Mouse (Mus musculus): ENCODE measurements around the gene Chrm5. TPM values are rescaled to one million over a fixed set of nuclear protein-coding genes. Genes with fewer than 3 reads are reported as not detected.

Gene Chrm5
- 0.84 and 0.93 TPM in 2 replicates for polyA plus RNA-seq (2015; fragmentation: Nextera tagmentation; extraction: Ambion mirVana)

- Histone ChIP-seq H3K27me3 (no peaks in the 10 kb centered on the region), H3K4me3 (no peak within 1 kb of the TSS), H3K4me2 (no peak within 1 kb of the TSS), H3K27ac (replicated peaks) (no peak within 1 kb of the TSS), H3K4me1 (replicated peaks) (no peaks in the 10 kb centered on the region), H3K36me3 (no peaks in the 10 kb centered on the region), H3K9me3 (no peaks in the 10 kb centered on the region), H3K9ac (no peak within 1 kb of the TSS)
- 96% methylated on average over 5 of the region's 5 CpGs for WGBS
- no peak for ATAC-seq (ENCODE audit: low FRiP score, low read depth)
These were observed at the start of gene Chrm5 for GRCm38 (mm10) chr2:112480669-112481068. TSS of gene Chrm5 (minus strand) at chr2:112480769.

DNA sequence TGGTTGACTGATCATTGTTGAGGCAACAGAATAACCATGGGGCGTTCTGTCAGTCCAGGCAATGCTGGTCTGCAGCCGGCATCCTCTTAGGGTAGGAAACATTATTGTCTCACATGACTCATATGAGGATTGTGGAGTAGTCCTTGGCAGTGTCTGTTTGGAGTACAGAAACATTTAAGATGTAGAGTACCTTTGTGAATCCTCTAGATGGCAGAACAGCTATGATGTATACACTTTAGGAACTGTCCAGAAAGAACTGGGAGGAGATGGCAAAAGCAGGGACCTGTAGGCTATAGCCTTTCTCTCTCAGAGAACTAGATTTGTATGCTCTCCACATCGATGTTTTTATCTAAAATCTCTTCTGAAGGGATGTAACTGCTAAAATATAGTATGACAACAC, 46.4 kb upstream of the Chrm5 start:
- Histone ChIP-seq H3K4me1 (replicated peaks) (no peaks in the 10 kb centered on the region), H3K27ac (replicated peaks) (no peak overlapping the region), H3K4me2 (no peak overlapping the region), H3K36me3 (no peaks in the 10 kb centered on the region), H3K4me3 (no peak overlapping the region), H3K9me3 (no peaks in the 10 kb centered on the region), H3K9ac (no peak overlapping the region), H3K27me3 (no peaks in the 10 kb centered on the region)
- ATAC-seq (ENCODE audit: low FRiP score, low read depth) = no peak
- WGBS = 86% methylated on average over 3 of the region's 3 CpGs

DNA sequence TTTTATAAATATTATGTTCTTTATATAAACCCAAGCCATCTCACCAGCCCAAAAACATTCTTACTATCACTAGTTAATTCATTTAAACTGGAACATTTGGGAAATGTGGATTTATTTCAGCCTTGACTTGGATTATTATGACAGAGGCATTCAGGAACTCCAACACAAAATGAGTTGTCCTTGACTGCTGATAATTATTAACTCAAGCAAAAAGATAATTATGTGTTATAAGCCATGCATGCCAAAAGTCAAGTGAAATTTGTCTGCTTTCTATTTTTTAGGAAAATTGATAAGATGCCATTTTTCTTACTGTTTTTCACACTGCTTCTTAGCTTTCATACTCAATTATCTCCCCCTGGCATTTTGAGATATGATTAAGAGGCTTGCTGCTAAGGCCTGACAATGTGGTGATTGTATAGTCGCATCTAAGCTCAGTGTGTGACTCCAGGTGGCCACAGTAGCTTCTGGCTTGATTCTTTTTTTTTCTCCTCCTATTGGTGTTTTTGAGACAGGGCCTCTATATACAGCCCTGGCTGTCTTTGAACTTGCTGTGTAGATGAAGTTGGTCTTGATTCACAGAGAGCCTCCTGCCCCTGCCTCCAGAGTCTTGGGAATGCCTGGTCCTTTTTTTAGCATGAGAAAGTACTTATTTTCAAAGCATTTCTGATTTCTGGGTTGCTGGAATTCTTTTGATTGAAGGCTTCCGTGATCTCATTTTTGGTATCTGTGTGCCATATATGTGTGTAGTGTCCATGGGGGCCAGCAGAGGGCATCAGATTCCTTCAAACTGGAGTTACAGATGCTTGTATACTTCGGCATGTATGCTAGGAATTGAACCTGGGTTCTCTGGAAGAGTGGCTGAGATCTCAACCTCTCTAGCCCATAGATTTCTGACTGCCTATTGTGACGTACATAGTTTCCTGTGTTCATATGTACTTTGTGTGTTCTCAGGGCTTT, 40.2 kb upstream of the Chrm5 start:
- Histone ChIP-seq H3K27ac (replicated peaks) (no peak overlapping the region), H3K4me3 (no peak overlapping the region), H3K4me2 (no peak overlapping the region), H3K9ac (no peak overlapping the region), H3K4me1 (replicated peaks) (no peaks in the 10 kb centered on the region), H3K9me3 (no peaks in the 10 kb centered on the region), H3K27me3 (no peaks in the 10 kb centered on the region), H3K36me3 (no peaks in the 10 kb centered on the region)
- ATAC-seq (ENCODE audit: low FRiP score, low read depth) = no peak
- WGBS = 83% methylated on average over 4 of the region's 4 CpGs

DNA sequence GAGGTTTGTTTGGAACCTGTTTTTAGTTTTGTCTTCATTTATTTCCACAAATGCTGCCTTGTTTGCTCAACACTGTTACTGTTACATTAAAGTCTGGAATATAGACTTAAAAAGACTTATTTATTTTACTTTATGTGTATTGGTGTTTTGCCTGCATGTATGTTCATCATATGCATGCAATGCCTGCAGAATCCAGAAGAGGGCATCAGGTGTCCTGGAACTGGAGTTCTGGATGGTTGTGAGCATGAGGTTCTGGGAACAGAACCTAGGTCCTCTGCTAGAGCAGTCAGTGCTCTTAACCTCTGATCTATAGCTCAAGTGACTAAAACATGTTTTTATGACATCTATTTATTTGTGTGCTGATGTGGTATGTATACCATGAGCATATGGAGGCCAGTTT, 38.0 kb upstream of the Chrm5 start:
- no peaks in the 10 kb centered on the region for H3K9me3 ChIP-seq
- no peaks in the 10 kb centered on the region for H3K36me3 ChIP-seq
- no peak overlapping the region for H3K9ac ChIP-seq
- ATAC-seq (ENCODE audit: low FRiP score, low read depth) = no peak
- H3K27ac ChIP-seq (replicated peaks) = no peak overlapping the region
- H3K4me1 ChIP-seq (replicated peaks) = no peaks in the 10 kb centered on the region
- H3K27me3 ChIP-seq = no peaks in the 10 kb centered on the region
- no peak overlapping the region for H3K4me2 ChIP-seq
- H3K4me3 ChIP-seq = no peak overlapping the region

DNA sequence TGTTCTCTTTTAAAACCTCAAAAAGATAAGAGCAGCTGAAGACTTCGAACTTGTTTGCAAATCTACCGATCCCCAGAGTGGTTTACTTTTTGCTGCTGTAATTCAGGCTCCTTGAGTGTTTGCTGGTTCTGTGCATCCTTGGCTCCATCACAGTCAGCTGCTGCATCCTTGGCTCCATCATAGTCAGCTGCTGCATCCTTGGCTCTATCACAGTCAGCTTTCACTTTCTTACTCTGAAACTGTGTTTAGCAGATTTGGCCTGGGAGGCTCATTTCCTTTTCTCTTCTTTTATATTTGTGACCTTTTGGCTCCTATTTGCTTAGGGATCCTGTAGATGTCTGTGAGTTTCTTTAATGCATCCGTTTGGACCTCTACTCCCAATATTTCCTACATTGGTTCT, 36.6 kb upstream of the Chrm5 start:
- H3K27ac ChIP-seq (replicated peaks) = no peak overlapping the region
- 93% methylated on average over 3 of the region's 3 CpGs for WGBS
- H3K27me3 ChIP-seq = no peaks in the 10 kb centered on the region
- no peak overlapping the region for H3K4me3 ChIP-seq
- H3K36me3 ChIP-seq = no peaks in the 10 kb centered on the region
- no peak for ATAC-seq (ENCODE audit: low FRiP score, low read depth)
- no peaks in the 10 kb centered on the region for H3K4me1 ChIP-seq (replicated peaks)
- H3K4me2 ChIP-seq = no peak overlapping the region
- H3K9ac ChIP-seq = no peak overlapping the region
- H3K9me3 ChIP-seq = no peaks in the 10 kb centered on the region

GRCm38 (mm10) chr2:112516728-112517127, 36.2 kb upstream of the Chrm5 start:
- Histone ChIP-seq H3K9ac (no peak overlapping the region), H3K4me1 (replicated peaks) (no peaks in the 10 kb centered on the region), H3K4me3 (no peak overlapping the region), H3K4me2 (no peak overlapping the region), H3K36me3 (no peaks in the 10 kb centered on the region), H3K27me3 (no peaks in the 10 kb centered on the region), H3K27ac (replicated peaks) (no peak overlapping the region), H3K9me3 (no peaks in the 10 kb centered on the region)
- WGBS = 93% methylated on average over 3 of the region's 3 CpGs
- no peak for ATAC-seq (ENCODE audit: low FRiP score, low read depth)

DNA sequence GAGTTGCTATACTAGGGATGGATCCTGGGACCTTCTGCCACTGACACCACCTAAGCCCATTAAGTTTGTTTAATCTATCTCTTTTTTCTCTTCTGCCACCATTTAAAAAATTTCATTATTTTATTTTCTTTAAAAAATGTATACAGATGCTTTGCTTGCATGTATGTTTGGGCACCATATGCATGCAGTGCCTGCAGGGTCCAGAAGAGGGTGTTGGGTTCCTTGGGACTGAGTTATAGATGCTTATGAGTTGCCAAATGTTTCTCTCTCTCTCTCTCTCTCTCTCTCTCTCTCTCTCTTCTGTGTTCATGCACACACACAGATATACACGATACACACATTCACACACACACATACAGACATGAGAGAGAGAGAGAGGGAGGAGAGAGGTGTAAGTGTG, 32.5 kb upstream of the Chrm5 start:
- Histone ChIP-seq H3K9me3 (no peaks in the 10 kb centered on the region), H3K4me3 (no peak overlapping the region), H3K4me1 (replicated peaks) (no peaks in the 10 kb centered on the region), H3K9ac (no peak overlapping the region), H3K36me3 (no peaks in the 10 kb centered on the region), H3K4me2 (no peak overlapping the region), H3K27ac (replicated peaks) (no peak overlapping the region), H3K27me3 (no peaks in the 10 kb centered on the region)
- no peak for ATAC-seq (ENCODE audit: low FRiP score, low read depth)
- WGBS = 87% methylated on average over 1 of the region's 1 CpGs

DNA sequence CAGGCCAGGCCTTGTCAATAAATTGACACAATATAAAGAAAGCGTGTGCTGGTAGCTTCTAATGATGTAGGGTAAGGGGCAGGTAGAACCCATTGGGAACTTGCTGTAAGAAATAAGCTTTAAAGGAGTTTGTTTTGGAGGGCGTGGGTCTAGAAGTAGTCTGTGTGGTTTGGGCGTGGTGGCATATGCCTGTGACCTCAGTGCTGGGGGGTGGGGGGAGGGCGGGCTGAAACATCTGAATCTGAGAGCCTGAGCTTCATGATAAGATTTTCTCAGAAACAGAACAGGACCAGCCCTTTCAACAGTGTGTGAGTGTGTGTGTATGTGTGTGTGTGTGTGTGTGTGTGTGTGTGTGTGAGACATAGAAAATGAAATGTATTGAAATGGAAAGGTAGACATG, 29.6 kb upstream of the Chrm5 start:
- no peak overlapping the region for H3K27ac ChIP-seq (replicated peaks)
- no peaks in the 10 kb centered on the region for H3K9me3 ChIP-seq
- no peaks in the 10 kb centered on the region for H3K4me1 ChIP-seq (replicated peaks)
- no peaks in the 10 kb centered on the region for H3K27me3 ChIP-seq
- no peak overlapping the region for H3K9ac ChIP-seq
- 92% methylated on average over 4 of the region's 4 CpGs for WGBS
- ATAC-seq (ENCODE audit: low FRiP score, low read depth) = no peak
- no peak overlapping the region for H3K4me2 ChIP-seq
- H3K36me3 ChIP-seq = no peaks in the 10 kb centered on the region
- no peak overlapping the region for H3K4me3 ChIP-seq

- ATAC-seq (ENCODE audit: low FRiP score, low read depth) = no peak
- no peaks in the 10 kb centered on the region for H3K27me3 ChIP-seq
- no peaks in the 10 kb centered on the region for H3K36me3 ChIP-seq
- WGBS = 100% methylated on average over 1 of the region's 1 CpGs
- H3K4me3 ChIP-seq = no peak overlapping the region
- no peaks in the 10 kb centered on the region for H3K9me3 ChIP-seq
- H3K9ac ChIP-seq = no peak overlapping the region
- H3K27ac ChIP-seq (replicated peaks) = no peak overlapping the region
- no peak overlapping the region for H3K4me2 ChIP-seq
- no peaks in the 10 kb centered on the region for H3K4me1 ChIP-seq (replicated peaks)
These were observed 26.9 kb upstream of the Chrm5 start for GRCm38 (mm10) chr2:112507444-112507843.

DNA sequence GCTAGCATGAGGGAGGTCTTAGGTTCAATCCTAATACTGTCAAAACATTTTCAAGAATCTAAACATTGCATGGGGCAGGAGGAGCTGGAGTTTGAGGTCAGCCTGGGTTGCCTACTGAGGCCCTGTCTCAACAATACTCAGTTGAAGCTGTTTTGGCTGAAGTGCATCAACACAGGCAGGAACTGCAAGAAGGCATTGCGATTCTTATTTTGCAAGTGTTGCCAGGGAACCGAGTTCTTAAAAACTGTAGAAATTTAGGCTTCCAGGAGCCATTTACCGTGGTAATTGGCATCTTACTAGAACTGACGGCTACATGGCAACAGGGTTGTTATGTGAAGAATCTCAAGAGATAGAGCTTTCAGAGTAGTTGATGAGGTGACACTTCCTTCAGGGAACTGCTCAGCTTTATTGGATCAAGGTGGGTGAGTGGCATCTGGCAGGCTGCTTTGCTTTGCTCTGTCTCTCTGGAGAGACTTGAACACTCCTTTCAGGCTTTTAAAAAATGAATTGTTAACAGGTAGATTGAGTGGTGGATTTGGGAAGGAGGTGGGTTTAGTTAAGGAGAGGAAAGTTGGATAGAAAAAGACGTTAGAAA, 26.4 kb upstream of the Chrm5 start:
- WGBS = 68% methylated on average over 5 of the region's 5 CpGs
- H3K27ac ChIP-seq (replicated peaks) = no peak overlapping the region
- no peak for ATAC-seq (ENCODE audit: low FRiP score, low read depth)

DNA sequence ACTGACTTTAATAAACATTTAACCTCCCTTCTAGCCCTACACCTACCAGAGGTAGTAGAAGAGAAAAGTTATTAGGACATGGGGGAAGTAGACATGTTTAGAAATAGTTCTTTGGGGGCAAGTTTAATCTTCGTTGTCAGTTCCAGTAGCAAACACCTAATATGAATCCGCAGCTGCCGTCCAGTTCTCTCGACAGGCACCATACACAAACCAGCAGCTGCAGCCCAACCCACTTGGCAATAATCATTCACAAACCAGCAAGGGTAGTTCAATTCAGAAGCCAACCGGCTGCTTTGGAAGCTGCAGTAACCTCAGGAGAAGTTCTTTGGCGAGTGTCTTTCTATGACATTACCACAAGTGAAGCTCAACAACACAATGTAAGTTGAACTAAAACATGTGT, 23.4 kb upstream of the Chrm5 start:
- H3K4me3 ChIP-seq = no peak overlapping the region
- peaks cover 2% of the 10 kb centered on the region; the same call in 1 of the 2 replicates for H3K4me1 ChIP-seq (replicated peaks)
- H3K9me3 ChIP-seq = no peaks in the 10 kb centered on the region
- H3K27ac ChIP-seq (replicated peaks) = no peak overlapping the region
- H3K4me2 ChIP-seq = no peak overlapping the region
- no peaks in the 10 kb centered on the region for H3K36me3 ChIP-seq
- WGBS = 92% methylated on average over 6 of the region's 6 CpGs
- H3K9ac ChIP-seq = no peak overlapping the region
- no peaks in the 10 kb centered on the region for H3K27me3 ChIP-seq
- no peak for ATAC-seq (ENCODE audit: low FRiP score, low read depth)

More for the DNA sequence above, 26.4 kb upstream of the Chrm5 start:
- Histone ChIP-seq H3K4me1 (replicated peaks) (no peaks in the 10 kb centered on the region), H3K36me3 (no peaks in the 10 kb centered on the region), H3K4me2 (no peak overlapping the region), H3K27me3 (no peaks in the 10 kb centered on the region), H3K9me3 (no peaks in the 10 kb centered on the region), H3K9ac (no peak overlapping the region), H3K4me3 (no peak overlapping the region)

DNA sequence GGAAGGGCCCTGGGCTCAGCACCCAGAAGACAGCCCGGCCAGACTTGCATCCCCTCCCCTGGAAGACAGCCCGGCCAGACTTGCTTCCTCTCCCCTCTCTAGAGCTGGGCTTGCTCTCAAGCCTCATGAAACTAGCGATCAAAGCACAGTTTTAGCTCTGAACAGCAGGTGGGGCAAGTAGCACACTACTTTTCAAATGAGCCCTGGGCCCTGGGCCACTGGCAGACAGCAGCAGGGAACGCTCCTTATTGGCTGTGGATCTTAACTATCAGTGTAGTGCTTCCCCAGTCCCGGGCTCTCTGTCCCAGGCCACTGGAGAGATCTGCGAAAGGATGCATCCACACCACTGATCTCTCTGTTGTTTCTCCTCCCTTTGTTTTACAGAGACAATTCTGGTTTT, 20.6 kb upstream of the Chrm5 start:
- Histone ChIP-seq H3K4me1 (replicated peaks) (peaks cover 2% of the 10 kb centered on the region; the same call in 1 of the 2 replicates), H3K36me3 (no peaks in the 10 kb centered on the region), H3K27ac (replicated peaks) (no peak overlapping the region), H3K9ac (no peak overlapping the region), H3K4me3 (no peak overlapping the region), H3K27me3 (no peaks in the 10 kb centered on the region), H3K9me3 (no peaks in the 10 kb centered on the region), H3K4me2 (no peak overlapping the region)
- WGBS = 5% methylated on average over 6 of the region's 6 CpGs
- ATAC-seq (ENCODE audit: low FRiP score, low read depth) = peak; percentile 95
